In genomic region chr13:70837571-70837970, GRCm38 (mm10) we compare ENCODE assay signal across 35 mouse cellular contexts. TPM values are rescaled to one million over a fixed set of nuclear protein-coding genes. Genes with fewer than 3 reads are reported as not detected.
DNase-seq lines count a peak whose midpoint lies in the region; ATAC-seq and TF ChIP-seq lines count a peak whose summit lies in the region.
"Had no signal": no experiment of that assay in that cellular context is flagged by ENCODE, and none has a peak within 500 bp of the region (broad histone marks: within the 10 kb centered on the region; RNA-seq: fewer than 3 reads in every experiment).

No protein-coding gene starts in this region.

- no peak for TF ChIP-seq POLR2A in brain, embryonic 14.5 days (IDR thresholded peaks at IDR 0.05; ENCODE audit: borderline replicate concordance, extremely low read depth, insufficient read depth, insufficient read length, poor library complexity, severe bottlenecking)

- 0 out of 2 replicates have a peak overlapping the region, but pooled peaks have one; percentile 75 for H3K4me2 ChIP-seq in kidney, embryonic 15.5 days
- H3K4me2 ChIP-seq: embryonic facial prominence, embryonic 13.5 days; heart, embryonic 13.5 days; hindbrain, embryonic 15.5 days; liver, embryonic 13.5 days; lung, embryonic 15.5 days; neural tube, embryonic 13.5 days had no signal

- no peak for ATAC-seq in kidney, embryonic 15.5 days (replicated peaks; ENCODE audit: low FRiP score)
- ATAC-seq: activated CD4-positive, CD25-positive, alpha-beta regulatory T cell, adult 4 months; forebrain, postnatal 0 days; intestine, postnatal 0 days; midbrain, embryonic 16.5 days had no signal

- 78% methylated on average over 5 of the region's 5 CpGs for WGBS in heart, embryonic 10.5 days
- WGBS in kidney, embryonic 15.5 days, result 74% methylated on average over 5 of the region's 5 CpGs

- peak; percentile 11 for DNase-seq in heart, embryonic 10.5 days (ENCODE audit: low spot score)
- no peak for DNase-seq in heart, postnatal 14 days
- DNase-seq in kidney, postnatal 4 days, result no peak
- peak; percentile 43 for DNase-seq in 3T3-L1 (ENCODE audit: low read depth, low spot score)
- peak; percentile 19 for DNase-seq in brain, embryonic 14.5 days (ENCODE audit: low read depth)
- no peak for DNase-seq in neural tube, embryonic 10.5 days (ENCODE audit: extremely low spot score, low spot score)
- DNase-seq: adrenal gland, adult 2 months; adrenal gland, postnatal 36 days; B cell, adult 2 months; cerebellum, adult 2 months; forebrain, postnatal 0 days; heart, adult 2 months; heart, postnatal 10 days; liver, embryonic 13.5 days; retina, postnatal 1 day; right cerebral cortex, postnatal 14 days; thymus, postnatal 4 days had no signal

- H3K36me3 ChIP-seq in heart, embryonic 10.5 days, result no peaks in the 10 kb centered on the region
- H3K36me3 ChIP-seq in kidney, embryonic 15.5 days, result peaks cover 4% of the 10 kb centered on the region
- H3K36me3 ChIP-seq: embryonic facial prominence, embryonic 13.5 days; forebrain, embryonic 10.5 days; heart, embryonic 13.5 days; hindbrain, embryonic 10.5 days; hindbrain, embryonic 15.5 days; liver, embryonic 13.5 days; lung, embryonic 15.5 days; midbrain, embryonic 10.5 days; neural tube, embryonic 13.5 days had no signal

- no peak overlapping the region for H3K27ac ChIP-seq in heart, embryonic 10.5 days
- no peak overlapping the region for H3K27ac ChIP-seq in kidney, embryonic 15.5 days
- H3K27ac ChIP-seq: embryonic facial prominence, embryonic 13.5 days; forebrain, embryonic 10.5 days; heart, adult 2 months; heart, embryonic 13.5 days; hindbrain, embryonic 10.5 days; hindbrain, embryonic 15.5 days; layer of hippocampus, adult 2 months; left cerebral cortex, adult 2 months; liver, embryonic 13.5 days; lung, embryonic 15.5 days; midbrain, embryonic 10.5 days; neural tube, embryonic 13.5 days had no signal

- no peak overlapping the region for H3K4me3 ChIP-seq in heart, embryonic 10.5 days
- H3K4me3 ChIP-seq in kidney, embryonic 15.5 days (replicated peaks), result no peak overlapping the region
- H3K4me3 ChIP-seq: embryonic facial prominence, embryonic 13.5 days; forebrain, embryonic 10.5 days; heart, adult 2 months; heart, embryonic 13.5 days; hindbrain, embryonic 10.5 days; hindbrain, embryonic 15.5 days; layer of hippocampus, adult 2 months; left cerebral cortex, adult 2 months; liver, embryonic 13.5 days; lung, embryonic 15.5 days; midbrain, embryonic 10.5 days; myocyte; neural tube, embryonic 13.5 days had no signal

- intact Hi-C loops in heart, postnatal 14 days (cut with DNase I), result no loop called here

- peaks cover 24% of the 10 kb centered on the region for H3K27me3 ChIP-seq in heart, embryonic 10.5 days (ENCODE audit: insufficient read depth, poor library complexity, severe bottlenecking)
- H3K27me3 ChIP-seq in kidney, embryonic 15.5 days, result peaks cover 22% of the 10 kb centered on the region

- TF ChIP-seq CTCF in brain, embryonic 14.5 days (IDR thresholded peaks at IDR 0.05; ENCODE audit: borderline replicate concordance, extremely low read depth, insufficient read depth, insufficient read length), result no peak

- no peaks in the 10 kb centered on the region for H3K9me3 ChIP-seq in heart, embryonic 10.5 days
- no peaks in the 10 kb centered on the region for H3K9me3 ChIP-seq in kidney, embryonic 15.5 days (replicated peaks)
- H3K9me3 ChIP-seq: embryonic facial prominence, embryonic 13.5 days; forebrain, embryonic 10.5 days; heart, embryonic 13.5 days; hindbrain, embryonic 10.5 days; hindbrain, embryonic 15.5 days; liver, embryonic 13.5 days; lung, embryonic 15.5 days; midbrain, embryonic 10.5 days; neural tube, embryonic 13.5 days had no signal

- H3K4me1 ChIP-seq in heart, embryonic 10.5 days, result peaks cover 7% of the 10 kb centered on the region
- H3K4me1 ChIP-seq in kidney, embryonic 15.5 days, result peaks cover 34% of the 10 kb centered on the region
- H3K4me1 ChIP-seq: liver, embryonic 13.5 days; lung, embryonic 15.5 days had no signal

- no peak overlapping the region for H3K9ac ChIP-seq in kidney, embryonic 15.5 days
- H3K9ac ChIP-seq: embryonic facial prominence, embryonic 13.5 days; forebrain, postnatal 0 days; heart, embryonic 13.5 days; hindbrain, embryonic 15.5 days; liver, embryonic 13.5 days; lung, embryonic 15.5 days; neural tube, embryonic 13.5 days had no signal

RNA-seq across cellular contexts. Expression of gene Adamts16, which starts 4.0 kb away (rescaled TPM):
- 0.38 TPM in 1 of 2 replicates, not detected in the other for polyA plus RNA-seq in heart, embryonic 10.5 days (2016; fragmentation: Nextera tagmentation; extraction: Ambion mirVana)
- under 1 TPM; 0.24 to 0.29 TPM for total RNA-seq in heart, postnatal 14 days (2021)
- 14.5 and 15.2 TPM in 2 replicates for polyA plus RNA-seq in kidney, embryonic 15.5 days (2015; fragmentation: Nextera tagmentation; extraction: Ambion mirVana)
- 2.1 and 4.0 TPM in 2 replicates for polyA plus RNA-seq in brain, embryonic 14.5 days (2012; rRNA removed)
- total RNA-seq: common myeloid progenitor, adult 5-6 weeks; heart, adult 2 months; megakaryocyte progenitor cell, adult 5-6 weeks had no signal
- polyA plus RNA-seq: small intestine, adult 2 months had no signal

Comparison
In these comparisons a context has a peak if more than half of its experiments do, and no peak if none do; other contexts are left out.
1. DNase-seq: peak in heart, embryonic 10.5 days (single experiment), 3T3-L1 (single experiment) and brain, embryonic 14.5 days (single experiment); none in heart, postnatal 14 days (0 of 2), kidney, postnatal 4 days (0 of 2) and neural tube, embryonic 10.5 days (single experiment).